ENCODE assay signal across 20 mouse cellular contexts in the genomic region with DNA sequence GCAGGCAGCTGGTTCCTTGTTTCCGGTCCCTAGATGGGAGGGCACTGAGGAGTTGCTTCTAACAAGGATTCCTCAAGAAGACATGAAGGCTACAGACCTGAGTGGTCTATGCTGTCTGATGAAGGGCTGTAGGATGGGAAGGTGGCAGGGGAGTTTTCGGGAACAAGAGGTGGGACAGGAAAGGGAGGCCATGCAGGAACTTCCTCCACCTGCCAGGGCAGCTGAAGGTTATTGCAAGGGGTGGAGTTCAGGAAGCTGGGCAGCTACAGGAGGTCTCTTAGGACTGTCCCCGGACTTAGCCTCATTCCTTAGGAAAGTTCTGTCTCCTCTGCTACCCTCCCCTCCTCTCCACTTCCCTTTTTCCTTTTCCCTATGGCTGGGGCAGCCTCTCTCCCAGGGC. TPM values are rescaled to one million over a fixed set of nuclear protein-coding genes. Genes with fewer than 3 reads are reported as not detected.
DNase-seq lines count a peak whose midpoint lies in the region; ATAC-seq and TF ChIP-seq lines count a peak whose summit lies in the region.
"Had no signal": no experiment of that assay in that cellular context is flagged by ENCODE, and none has a peak within 500 bp of the region (broad histone marks: within the 10 kb centered on the region; RNA-seq: fewer than 3 reads in every experiment).

No protein-coding gene starts in this region.

- no peaks in the 10 kb centered on the region for H3K36me3 ChIP-seq in intestine, embryonic 16.5 days (ENCODE audit: control insufficient read depth, insufficient read depth, low read length)
- no peaks in the 10 kb centered on the region for H3K36me3 ChIP-seq in intestine, embryonic 15.5 days
- no peaks in the 10 kb centered on the region for H3K36me3 ChIP-seq in E14TG2a.4 (ENCODE audit: insufficient read depth, low read length)
- no peaks in the 10 kb centered on the region for H3K36me3 ChIP-seq in intestine, postnatal 0 days (ENCODE audit: control insufficient read depth, insufficient read depth)
- H3K36me3 ChIP-seq: hindbrain, embryonic 10.5 days; kidney, embryonic 15.5 days had no signal

- 60% methylated on average over 3 of the region's 3 CpGs for whole genome bisulfite sequencing in intestine, embryonic 16.5 days
- 68% methylated on average over 3 of the region's 3 CpGs for WGBS in intestine, embryonic 15.5 days
- 56% methylated on average over 3 of the region's 3 CpGs for WGBS in intestine, postnatal 0 days

- H3K9ac ChIP-seq in intestine, embryonic 16.5 days (ENCODE audit: low read depth, low read length): peak overlapping the region; percentile 1; the same call in 1 of the 2 replicates
- no peak overlapping the region for H3K9ac ChIP-seq in intestine, embryonic 15.5 days
- H3K9ac ChIP-seq in intestine, postnatal 0 days (ENCODE audit: low read depth, low read length): no peak overlapping the region
- H3K9ac ChIP-seq: forebrain, postnatal 0 days; hindbrain, embryonic 14.5 days; kidney, embryonic 15.5 days had no signal

- ATAC-seq in intestine, embryonic 16.5 days: no peak
- no peak for ATAC-seq in intestine, embryonic 15.5 days
- no peak for ATAC-seq in intestine, postnatal 0 days
- ATAC-seq: activated CD4-positive, CD25-positive, alpha-beta regulatory T cell, adult 4 months; forebrain, postnatal 0 days had no signal

- no peak overlapping the region for H3K4me2 ChIP-seq in intestine, embryonic 16.5 days (ENCODE audit: low read depth, low read length)
- no peak overlapping the region for H3K4me2 ChIP-seq in intestine, embryonic 15.5 days (replicated peaks)
- no peak overlapping the region for H3K4me2 ChIP-seq in intestine, postnatal 0 days (replicated peaks; ENCODE audit: low read depth)
- H3K4me2 ChIP-seq: hindbrain, embryonic 14.5 days; kidney, embryonic 15.5 days had no signal

- peak; percentile 94 for DNase-seq in heart, adult 11 months
- DNase-seq in heart, postnatal 14 days: no peak
- DNase-seq in cerebellum, adult 8-10 months: no peak
- DNase-seq: adrenal gland, adult 2 months; adrenal gland, postnatal 25 days; cerebellum, adult 18-20 months; cerebellum, postnatal 10 days; forebrain, postnatal 0 days; gastrocnemius, postnatal 14 days; heart, postnatal 10 days; kidney, adult 18-20 months had no signal

- no peaks in the 10 kb centered on the region for H3K9me3 ChIP-seq in intestine, embryonic 16.5 days (ENCODE audit: control insufficient read depth, low read length)
- H3K9me3 ChIP-seq in intestine, embryonic 15.5 days: no peaks in the 10 kb centered on the region
- H3K9me3 ChIP-seq in E14TG2a.4 (ENCODE audit: low read length): no peaks in the 10 kb centered on the region
- H3K9me3 ChIP-seq in intestine, postnatal 0 days (ENCODE audit: control insufficient read depth): no peaks in the 10 kb centered on the region
- H3K9me3 ChIP-seq: hindbrain, embryonic 10.5 days; kidney, embryonic 15.5 days had no signal

- peaks cover 56% of the 10 kb centered on the region for H3K4me1 ChIP-seq in intestine, embryonic 16.5 days (ENCODE audit: control insufficient read depth, insufficient read depth, low read length)
- peaks cover 59% of the 10 kb centered on the region for H3K4me1 ChIP-seq in intestine, embryonic 15.5 days (replicated peaks)
- H3K4me1 ChIP-seq in E14TG2a.4 (replicated peaks; ENCODE audit: low read depth, low read length): peaks cover 97% of the 10 kb centered on the region
- peaks cover 10% of the 10 kb centered on the region; the same call in 1 of the 2 replicates for H3K4me1 ChIP-seq in intestine, postnatal 0 days (replicated peaks; ENCODE audit: control insufficient read depth, insufficient read depth, low read length)

- H3K27ac ChIP-seq in intestine, embryonic 16.5 days (ENCODE audit: low read length): no peak overlapping the region
- no peak overlapping the region for H3K27ac ChIP-seq in intestine, embryonic 15.5 days
- peak overlapping the region; percentile 64 for H3K27ac ChIP-seq in intestine, postnatal 0 days (ENCODE audit: low read depth, low read length)
- H3K27ac ChIP-seq: hindbrain, embryonic 10.5 days; hindbrain, embryonic 14.5 days had no signal

- no peak overlapping the region for H3K4me3 ChIP-seq in intestine, embryonic 16.5 days (ENCODE audit: low read length)
- no peak overlapping the region for H3K4me3 ChIP-seq in intestine, embryonic 15.5 days (replicated peaks)
- H3K4me3 ChIP-seq in E14TG2a.4 (replicated peaks; ENCODE audit: low read length): peak overlapping the region; percentile 32; the same call in 1 of the 2 replicates
- no peak overlapping the region for H3K4me3 ChIP-seq in intestine, postnatal 0 days (ENCODE audit: low read depth, low read length)
- H3K4me3 ChIP-seq: hindbrain, embryonic 10.5 days; kidney, embryonic 15.5 days had no signal

- no peak for TF ChIP-seq CTCF in E14TG2a.4 (conservative IDR thresholded peaks at IDR 0.05; ENCODE audit: low read length)
- no peak for TF ChIP-seq CTCF in intestine, postnatal 0 days (IDR thresholded peaks at IDR 0.05; ENCODE audit: low read depth)

- intact Hi-C loops in heart, postnatal 14 days (cut with DNase I): loop anchor here (5.0 kb wide), 3 partner anchors 73 to 168 kb away; no protein-coding TSS in a partner anchor

- no peaks in the 10 kb centered on the region for H3K27me3 ChIP-seq in intestine, embryonic 16.5 days (replicated peaks; ENCODE audit: control insufficient read depth, insufficient read depth, low read length)
- H3K27me3 ChIP-seq in intestine, embryonic 15.5 days (replicated peaks): no peaks in the 10 kb centered on the region
- H3K27me3 ChIP-seq in E14TG2a.4 (ENCODE audit: insufficient read depth, low read length): peaks cover 19% of the 10 kb centered on the region
- H3K27me3 ChIP-seq in intestine, postnatal 0 days (replicated peaks; ENCODE audit: control insufficient read depth, insufficient read depth, low read length): no peaks in the 10 kb centered on the region

RNA-seq across cellular contexts. Expression of a gene that starts 5.7 kb away (rescaled TPM):
- total RNA-seq in heart, postnatal 14 days (2021): 1 to 10 TPM; 2.2 to 2.4 TPM
- polyA plus RNA-seq in intestine, embryonic 16.5 days (2015; fragmentation: Nextera tagmentation; extraction: Ambion mirVana): 3.1 and 3.6 TPM in 2 replicates
- 3.7 and 3.8 TPM in 2 replicates for polyA plus RNA-seq in intestine, embryonic 15.5 days (2015; fragmentation: Nextera tagmentation; extraction: Ambion mirVana)
- 1.1 and 1.2 TPM in 2 replicates for polyA plus RNA-seq in intestine, postnatal 0 days (2015; fragmentation: Nextera tagmentation; extraction: Ambion mirVana)
- polyA plus RNA-seq: Patski had no signal

RNA-seq across cellular contexts. Expression of a gene that starts 50.5 kb away (rescaled TPM):
- 10 to 100 TPM; 48.1 to 49.4 TPM for total RNA-seq in heart, postnatal 14 days (2021)
- polyA plus RNA-seq in intestine, embryonic 16.5 days (2015; fragmentation: Nextera tagmentation; extraction: Ambion mirVana): 59.5 and 71.0 TPM in 2 replicates
- polyA plus RNA-seq in intestine, embryonic 15.5 days (2015; fragmentation: Nextera tagmentation; extraction: Ambion mirVana): 56.3 and 61.7 TPM in 2 replicates
- 58.5 and 65.6 TPM in 2 replicates for polyA plus RNA-seq in intestine, postnatal 0 days (2015; fragmentation: Nextera tagmentation; extraction: Ambion mirVana)

RNA-seq across cellular contexts. Expression of a gene that starts 51.1 kb away (rescaled TPM):
- 10 to 100 TPM; 49.9 to 59.1 TPM for total RNA-seq in heart, postnatal 14 days (2021)
- polyA plus RNA-seq in intestine, embryonic 16.5 days (2015; fragmentation: Nextera tagmentation; extraction: Ambion mirVana): 5.1 and 5.5 TPM in 2 replicates
- polyA plus RNA-seq in intestine, embryonic 15.5 days (2015; fragmentation: Nextera tagmentation; extraction: Ambion mirVana): 7.0 and 7.7 TPM in 2 replicates
- polyA plus RNA-seq in intestine, postnatal 0 days (2015; fragmentation: Nextera tagmentation; extraction: Ambion mirVana): 3.9 and 4.1 TPM in 2 replicates
